Mouse (Mus musculus): ENCODE measurements around the gene Asb2.

DNA sequence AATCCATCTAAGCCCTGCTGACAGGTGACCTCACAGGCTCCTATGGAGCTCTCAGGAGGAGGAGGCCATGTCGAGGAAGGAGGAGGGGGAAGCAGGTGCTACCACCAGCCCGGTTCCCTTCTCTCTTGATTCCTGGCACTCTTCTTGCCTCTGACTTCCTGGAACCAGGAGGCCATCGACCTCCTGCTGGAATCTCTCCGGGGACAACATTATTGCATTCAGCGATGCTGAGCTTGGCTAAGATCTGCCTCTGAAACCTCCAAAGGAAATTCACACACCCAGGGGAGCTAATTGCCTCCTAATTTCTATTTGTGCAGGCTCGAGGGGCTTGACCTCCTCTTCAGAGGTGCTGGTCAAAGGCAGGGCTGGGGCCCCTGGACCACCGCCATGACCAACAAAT is 28.7 kb downstream of the Asb2 start:
- TF ChIP-seq ZC3H11A (IDR thresholded peaks at IDR 0.05; ENCODE audit: low read depth, low read length): no peak
- TF ChIP-seq POLR2A (IDR thresholded peaks at IDR 0.05; ENCODE audit: low read depth, low read length): no peak
- TF ChIP-seq EP300 (IDR thresholded peaks at IDR 0.05; ENCODE audit: low read length): no peak
- TF ChIP-seq POLR2AphosphoS2 (IDR thresholded peaks at IDR 0.05; ENCODE audit: low read depth, low read length): no peak
- TF ChIP-seq CTCF (conservative IDR thresholded peaks at IDR 0.05 in 1 of 2, IDR thresholded peaks at IDR 0.05 in 1 of 2; ENCODE audit: low read depth in 2 of 2, low read length in 2 of 2): no peak
- TF ChIP-seq BHLHE40 (IDR thresholded peaks at IDR 0.05; ENCODE audit: low read depth, low read length): no peak
- TF ChIP-seq E2F4 (IDR thresholded peaks at IDR 0.05; ENCODE audit: insufficient replicate concordance, low read depth, low read length): no peak
- no peak for TF ChIP-seq TCF12 (IDR thresholded peaks at IDR 0.05; ENCODE audit: low read depth, low read length)
- TF ChIP-seq KAT2A (IDR thresholded peaks at IDR 0.05; ENCODE audit: insufficient replicate concordance, low read length): no peak
- TF ChIP-seq ETS1 (conservative IDR thresholded peaks at IDR 0.05; ENCODE audit: low read depth, low read length): no peak
- no peak for TF ChIP-seq MXI1 (IDR thresholded peaks at IDR 0.05; ENCODE audit: low read depth, low read length)
- TF ChIP-seq ZNF384 (IDR thresholded peaks at IDR 0.05; ENCODE audit: low read depth, low read length): no peak
- TF ChIP-seq JUND (conservative IDR thresholded peaks at IDR 0.05; ENCODE audit: low read depth, low read length): no peak
